Mouse (Mus musculus) kidney, adult 8-10 months (tissue): Measurements from ENCODE around the gene Mapk1ip1l.

Source experiments
- DNase-seq, 2 experiments: peaks; one replicate each; pipeline ENCODE4 v3.0.0; 2022

The Mapk1ip1l gene

GRCm38 (mm10) chr14:47297785-47298407, at the start of gene Mapk1ip1l:
TSS of gene Mapk1ip1l (plus strand) at chr14:47298266.
- peak; percentile 79 to 88 for DNase-seq

- DNase-seq: no peak
These were observed 48.2 kb upstream of the Mapk1ip1l start for GRCm38 (mm10) chr14:47249839-47250238.

GRCm38 (mm10) chr14:47264866-47265265, 33.2 kb upstream of the Mapk1ip1l start:
- no peak for DNase-seq

- no peak for DNase-seq
These were observed 32.2 kb upstream of the Mapk1ip1l start for GRCm38 (mm10) chr14:47265829-47266228.

GRCm38 (mm10) chr14:47269056-47269455, 29.0 kb upstream of the Mapk1ip1l start:
- DNase-seq: no peak

- DNase-seq: no peak
These were observed 28.4 kb upstream of the Mapk1ip1l start for GRCm38 (mm10) chr14:47269706-47270105.

- DNase-seq: no peak
These were observed 24.3 kb upstream of the Mapk1ip1l start for GRCm38 (mm10) chr14:47273751-47274150.

- no peak for DNase-seq
These were observed 22.6 kb upstream of the Mapk1ip1l start for GRCm38 (mm10) chr14:47275417-47275816.

GRCm38 (mm10) chr14:47276036-47276603, 21.9 kb upstream of the Mapk1ip1l start:
- no peak for DNase-seq

GRCm38 (mm10) chr14:47276637-47277393, 21.3 kb upstream of the Mapk1ip1l start, which contains the start of the genes Wdhd1 and Socs4:
TSS of gene Wdhd1 (minus strand) at chr14:47276857.
TSS of gene Socs4 (plus strand) at chr14:47276931.
- peak; percentile 93 for DNase-seq

- DNase-seq: no peak
These were observed 19.0 kb upstream of the Mapk1ip1l start for GRCm38 (mm10) chr14:47279058-47279457.

- DNase-seq: no peak
These were observed 16.5 kb upstream of the Mapk1ip1l start for GRCm38 (mm10) chr14:47281535-47281934.

GRCm38 (mm10) chr14:47283568-47283967, 14.5 kb upstream of the Mapk1ip1l start:
- DNase-seq: no peak

- DNase-seq: no peak
These were observed 12.8 kb upstream of the Mapk1ip1l start for GRCm38 (mm10) chr14:47285271-47285670.

GRCm38 (mm10) chr14:47286215-47286614, 11.9 kb upstream of the Mapk1ip1l start:
- no peak for DNase-seq

GRCm38 (mm10) chr14:47287021-47287420, 11.0 kb upstream of the Mapk1ip1l start:
- DNase-seq: no peak

GRCm38 (mm10) chr14:47291772-47292171, 6.3 kb upstream of the Mapk1ip1l start:
- no peak for DNase-seq

GRCm38 (mm10) chr14:47294136-47294535, 3.9 kb upstream of the Mapk1ip1l start:
- DNase-seq: no peak

GRCm38 (mm10) chr14:47296232-47296631, 1.8 kb upstream of the Mapk1ip1l start:
- DNase-seq: peak; percentile 50 to 54

- DNase-seq: no peak
These were observed 334 bp downstream of the Mapk1ip1l start for GRCm38 (mm10) chr14:47298408-47298792.

- DNase-seq: peak in 1 of 2 experiments; percentile 28
These were observed 774 bp downstream of the Mapk1ip1l start for GRCm38 (mm10) chr14:47298819-47299261.

GRCm38 (mm10) chr14:47302885-47303680, 5.0 kb downstream of the Mapk1ip1l start:
- DNase-seq: no peak
